Mouse (Mus musculus) thymus, adult 18-20 months (tissue): ENCODE data around the gene Tomm70a.
A peak's percentile ranks its signal among the peaks of the same experiment; 100 is the strongest.

Experiments used
- DNase-seq, 2 experiments: peaks; one replicate each; pipeline ENCODE4 v3.0.0; 2022; ENCODE audit warnings: mixed read lengths in 2 of 2

Tomm70a gene

DNA sequence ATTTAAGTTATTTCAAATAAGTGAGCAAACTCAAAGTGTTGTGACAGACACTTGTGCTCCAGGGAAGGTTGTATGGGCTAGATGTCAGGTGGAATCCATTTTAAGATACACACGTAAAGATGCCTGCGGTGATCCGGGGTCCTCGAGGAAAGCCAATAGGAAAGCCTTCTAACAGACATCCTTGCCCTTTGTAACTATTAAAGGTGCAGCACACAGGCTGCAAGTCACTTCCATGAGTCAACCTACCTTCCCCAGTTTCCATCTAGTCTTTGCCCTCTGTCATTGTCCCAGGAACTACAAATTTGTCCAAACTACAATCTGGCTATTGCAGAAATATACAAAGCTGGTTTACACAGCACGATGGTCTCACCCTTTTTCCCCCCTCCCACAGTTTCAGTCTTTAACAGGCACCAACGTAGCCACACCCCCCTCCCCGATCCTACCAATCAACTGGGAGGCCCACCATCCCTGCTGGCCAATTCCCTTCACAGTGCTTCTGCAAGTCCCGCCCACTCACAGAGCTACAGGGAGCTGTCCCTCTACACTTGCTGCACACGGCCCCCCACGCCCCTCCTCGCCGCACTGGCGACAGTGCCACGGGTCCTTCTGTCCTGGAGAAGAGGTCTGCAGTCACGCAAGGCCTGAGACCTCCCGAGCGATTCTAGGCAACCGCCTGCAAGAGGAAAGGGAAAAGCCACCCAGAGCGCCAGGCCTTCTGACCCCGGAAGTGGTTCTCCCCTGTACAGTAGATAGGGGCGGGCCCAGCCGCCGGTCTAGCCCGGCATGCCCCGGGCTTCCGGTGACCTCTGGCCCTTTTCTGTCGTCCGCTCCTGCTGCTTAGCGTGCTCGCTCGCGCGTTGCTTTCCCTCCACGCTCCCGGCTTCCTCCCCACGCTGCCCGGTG is at the start of gene Tomm70a:
Gene Tomm70a (plus strand): TSS at position 791 of the 903 bp plus-strand sequence.
- DNase-seq, result peak; percentile 87 to 89

DNA sequence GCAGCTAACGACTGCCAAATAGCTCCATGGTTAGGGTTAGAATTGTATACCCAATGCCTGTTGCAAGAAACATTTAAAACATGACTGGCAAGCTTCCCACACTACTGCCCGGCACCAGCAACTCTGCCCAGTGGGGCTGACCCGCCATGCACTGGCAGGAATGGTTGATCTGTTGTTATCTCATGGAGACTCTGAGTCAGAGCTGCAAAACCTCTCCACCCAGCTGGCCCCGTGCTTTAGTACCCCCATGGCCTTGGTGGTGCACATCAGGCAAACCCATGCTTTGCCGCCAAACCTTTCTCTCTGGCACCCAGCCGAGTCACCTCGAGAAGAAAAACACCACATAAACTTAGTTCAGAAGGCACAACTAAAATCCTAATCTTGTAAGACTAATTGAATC is 45.5 kb upstream of the Tomm70a start:
- no peak for DNase-seq

DNA sequence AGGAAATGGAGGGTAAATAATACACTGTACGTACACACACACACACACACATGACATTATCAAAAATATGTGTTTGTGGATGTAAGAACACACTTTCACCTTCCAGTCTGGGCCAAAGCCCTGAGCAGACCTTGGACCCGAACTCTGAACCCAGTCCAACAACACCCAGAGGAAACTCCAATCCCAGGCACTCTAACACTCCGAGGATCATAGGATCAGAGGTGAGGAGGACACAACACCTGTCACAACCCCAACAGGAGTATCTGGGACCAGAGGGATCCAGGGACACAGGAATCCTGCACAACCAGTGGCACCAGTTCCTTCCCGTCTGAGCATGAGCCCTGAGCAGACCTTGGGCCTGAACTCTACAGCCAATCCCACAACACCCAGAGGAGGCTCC is 41.9 kb upstream of the Tomm70a start:
- DNase-seq, result no peak

DNA sequence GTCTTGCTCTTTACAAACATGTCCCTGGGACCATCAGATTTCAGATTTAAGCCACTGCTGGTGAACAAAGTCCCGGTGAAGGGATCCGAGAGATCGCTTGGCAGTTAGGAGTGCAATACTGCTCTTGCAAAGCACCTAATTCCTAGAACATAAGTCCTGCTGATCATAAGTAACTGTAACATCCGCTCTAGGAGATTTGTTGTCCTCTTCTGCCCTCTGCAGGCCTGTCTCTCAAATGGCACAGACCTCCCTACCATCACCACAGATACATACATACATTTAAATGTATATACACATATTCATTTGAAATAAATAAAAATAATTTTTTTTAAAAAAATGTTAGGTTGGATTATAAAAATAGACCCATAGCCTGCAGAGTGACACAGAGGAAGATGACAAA is 29.0 kb upstream of the Tomm70a start:
- DNase-seq, result peak in 1 of 2 experiments; percentile 8

DNA sequence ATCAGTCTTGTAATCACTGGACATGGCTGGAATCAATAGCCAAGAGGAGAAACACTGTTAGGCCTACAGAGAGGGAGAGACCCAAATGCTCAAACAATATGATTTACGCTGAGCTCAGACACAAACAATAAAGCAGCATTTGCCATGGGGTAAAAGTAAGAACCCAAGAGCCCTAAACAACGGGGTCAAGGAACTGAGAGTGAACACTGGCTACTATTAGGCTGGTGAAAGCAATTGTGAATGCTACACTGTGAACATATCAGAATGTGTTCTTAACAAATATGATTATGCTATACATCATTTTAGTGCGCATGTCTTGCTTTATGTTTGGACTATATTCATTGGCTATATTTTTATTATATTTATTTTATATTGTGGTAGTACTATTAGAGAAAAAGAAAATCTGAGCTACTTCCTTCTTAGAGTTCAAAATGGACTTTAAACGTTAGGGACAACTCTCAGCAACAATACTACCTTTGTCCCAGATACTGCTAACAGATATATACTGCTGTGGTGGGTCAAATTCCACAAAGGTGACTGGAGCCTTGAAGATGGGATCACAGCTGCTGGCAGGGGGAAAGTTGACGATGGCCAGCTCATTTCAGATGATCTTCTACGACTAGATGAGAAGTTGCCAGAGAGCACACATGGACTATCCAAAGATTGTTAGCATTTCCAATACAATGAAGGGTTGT is 28.4 kb upstream of the Tomm70a start:
- no peak for DNase-seq

DNA sequence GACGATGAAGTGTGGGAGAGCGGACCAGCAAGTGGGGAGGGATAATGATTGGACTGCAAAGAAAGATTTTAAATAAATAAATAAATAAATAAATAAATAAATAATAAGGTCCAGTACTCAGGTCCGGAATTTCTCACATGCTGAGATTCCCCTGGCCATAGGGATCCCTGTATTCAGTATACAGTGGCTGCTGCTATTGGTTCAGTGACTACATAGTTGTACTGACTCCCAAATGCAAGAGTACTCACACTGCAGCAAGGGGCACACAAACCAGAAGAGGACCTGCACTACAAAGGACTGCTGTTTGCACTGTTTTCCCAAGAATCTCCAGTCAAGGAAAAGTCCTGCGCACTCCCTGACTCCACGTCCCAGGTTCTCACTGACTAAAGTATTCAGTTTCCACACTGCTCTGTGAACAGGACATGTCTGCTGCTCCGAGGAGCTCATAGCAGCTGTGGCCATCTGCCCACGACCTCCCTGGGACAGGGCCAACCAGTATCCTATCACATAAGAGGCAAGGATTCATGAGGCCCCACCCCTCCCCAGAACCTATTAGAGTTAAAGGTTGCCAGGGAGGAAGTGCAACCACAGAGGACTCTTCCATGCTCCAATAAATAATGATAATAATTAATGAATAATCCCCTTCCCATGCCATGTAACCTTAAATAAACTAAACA is 22.9 kb upstream of the Tomm70a start:
- DNase-seq, result no peak

DNA sequence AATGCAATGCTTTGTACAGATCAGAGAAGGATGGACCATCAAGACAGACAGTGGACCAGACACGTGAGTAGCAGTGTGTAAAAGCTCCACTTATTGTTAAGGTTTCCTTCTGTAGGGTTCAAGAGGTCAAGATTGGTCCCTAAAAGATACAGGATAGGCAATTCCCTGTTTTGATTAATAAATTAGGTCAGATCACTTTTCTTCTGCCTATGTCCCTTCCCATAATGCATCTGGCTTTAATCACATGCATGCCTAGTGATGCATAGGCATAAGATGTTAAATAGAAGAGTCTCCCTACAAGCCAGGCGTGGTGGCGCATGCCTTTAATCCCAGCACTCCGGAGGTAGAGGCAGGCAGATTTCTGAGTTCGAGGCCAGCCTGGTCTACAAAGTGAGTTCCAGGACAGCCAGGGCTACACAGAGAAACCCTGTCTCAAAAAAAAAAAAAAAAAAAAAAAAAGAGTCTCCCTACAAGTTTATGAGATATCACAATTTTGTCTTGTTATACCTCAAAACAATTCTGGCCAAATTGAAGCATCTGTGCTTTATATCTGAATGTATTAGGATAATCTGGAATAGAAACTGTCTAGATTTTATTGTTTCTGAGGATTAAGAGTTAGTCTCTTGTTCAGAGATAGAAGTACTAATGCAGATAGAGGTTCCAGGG is 21.8 kb upstream of the Tomm70a start:
- no peak for DNase-seq

DNA sequence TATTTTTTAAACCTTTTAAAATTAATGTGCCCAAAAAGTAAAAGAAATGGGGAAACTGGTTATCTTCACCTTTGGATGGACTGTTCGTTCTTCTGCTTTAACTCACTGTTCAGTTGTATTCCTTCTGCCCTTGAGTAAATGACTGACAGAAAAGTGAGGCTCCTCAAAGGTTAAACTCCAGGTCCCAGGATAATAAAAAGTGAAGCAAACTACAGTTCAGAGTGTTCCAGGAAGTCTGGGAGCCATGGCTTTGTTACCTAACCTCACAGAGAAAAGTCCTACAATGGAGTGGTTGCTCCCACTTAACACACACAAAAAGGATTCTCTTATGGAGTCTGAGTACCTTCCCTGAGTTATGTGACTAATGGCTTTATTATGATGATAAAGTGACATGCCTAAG is 20.3 kb upstream of the Tomm70a start:
- DNase-seq, result no peak

DNA sequence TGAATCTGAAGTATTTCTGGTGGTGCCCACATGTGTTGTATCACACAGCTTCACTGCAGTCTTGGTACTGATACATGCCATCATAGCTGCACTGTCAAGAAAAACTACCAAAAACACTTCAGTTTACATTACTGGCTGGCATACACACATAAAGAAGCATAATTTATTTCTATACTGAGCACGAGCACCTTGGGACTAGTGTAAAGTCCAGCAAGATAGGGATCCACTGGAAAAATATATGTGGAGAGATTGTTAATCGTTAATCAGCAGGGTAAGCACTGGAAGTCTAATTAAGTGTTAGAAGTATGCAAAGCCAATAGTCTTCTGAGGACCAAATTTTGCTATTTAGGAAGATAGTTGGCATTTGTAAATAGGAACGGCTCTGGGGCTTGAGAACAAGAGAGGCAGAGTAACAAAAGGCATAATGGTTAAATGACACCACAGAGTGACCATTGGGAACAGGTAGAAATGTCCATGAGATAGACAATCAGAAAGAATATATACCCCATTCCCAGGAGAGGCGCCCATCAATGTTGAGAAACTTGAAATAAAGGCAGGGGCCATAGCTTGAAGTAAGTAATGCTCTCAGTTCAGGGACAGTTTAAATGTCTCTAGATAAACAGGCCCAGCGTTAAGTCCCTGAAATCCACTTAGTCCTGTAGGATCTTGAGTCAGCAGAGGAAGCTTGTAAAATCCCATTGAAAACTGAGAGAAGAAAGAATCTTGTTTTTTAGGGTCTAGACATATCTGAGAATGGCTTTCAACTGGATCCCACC is 15.1 kb upstream of the Tomm70a start:
- DNase-seq, result no peak

DNA sequence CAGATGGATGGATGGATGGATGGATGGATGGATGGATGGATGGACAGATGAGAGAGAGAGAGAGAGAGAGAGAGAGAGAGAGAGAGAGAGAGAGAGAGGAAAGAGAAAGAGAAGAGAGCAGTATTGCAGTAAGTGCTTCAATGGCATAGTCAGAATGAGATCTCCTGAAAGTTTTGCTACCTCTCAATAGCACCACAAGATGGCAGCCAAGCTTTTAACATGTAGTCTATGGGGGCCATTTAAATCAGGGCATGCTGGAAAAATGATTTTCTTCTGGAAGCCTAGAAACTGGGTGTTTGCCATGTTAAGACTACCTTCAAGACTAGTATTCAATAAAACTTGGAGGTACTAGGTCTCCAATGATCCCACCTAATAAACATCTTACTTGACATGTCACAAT is 5.4 kb upstream of the Tomm70a start:
- no peak for DNase-seq

DNA sequence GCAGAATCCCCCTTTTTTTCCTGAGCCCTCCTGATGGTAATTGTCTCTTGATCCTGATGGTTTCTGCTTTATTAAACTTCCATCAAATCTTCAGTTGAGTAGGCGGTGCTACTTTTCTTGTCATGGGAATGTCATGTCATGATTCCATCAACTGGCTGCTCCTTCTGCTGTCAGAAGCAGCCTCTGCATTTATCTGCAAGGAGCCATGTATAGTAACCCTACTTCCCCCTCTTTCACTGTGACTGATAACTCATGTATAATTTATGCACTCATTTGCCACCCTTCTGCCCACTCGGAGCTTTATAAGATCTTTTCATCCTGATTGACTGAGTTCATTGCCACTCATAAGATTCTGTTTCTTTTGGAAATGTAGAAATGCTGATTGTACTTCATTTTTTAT is 3.9 kb upstream of the Tomm70a start:
- DNase-seq, result no peak

DNA sequence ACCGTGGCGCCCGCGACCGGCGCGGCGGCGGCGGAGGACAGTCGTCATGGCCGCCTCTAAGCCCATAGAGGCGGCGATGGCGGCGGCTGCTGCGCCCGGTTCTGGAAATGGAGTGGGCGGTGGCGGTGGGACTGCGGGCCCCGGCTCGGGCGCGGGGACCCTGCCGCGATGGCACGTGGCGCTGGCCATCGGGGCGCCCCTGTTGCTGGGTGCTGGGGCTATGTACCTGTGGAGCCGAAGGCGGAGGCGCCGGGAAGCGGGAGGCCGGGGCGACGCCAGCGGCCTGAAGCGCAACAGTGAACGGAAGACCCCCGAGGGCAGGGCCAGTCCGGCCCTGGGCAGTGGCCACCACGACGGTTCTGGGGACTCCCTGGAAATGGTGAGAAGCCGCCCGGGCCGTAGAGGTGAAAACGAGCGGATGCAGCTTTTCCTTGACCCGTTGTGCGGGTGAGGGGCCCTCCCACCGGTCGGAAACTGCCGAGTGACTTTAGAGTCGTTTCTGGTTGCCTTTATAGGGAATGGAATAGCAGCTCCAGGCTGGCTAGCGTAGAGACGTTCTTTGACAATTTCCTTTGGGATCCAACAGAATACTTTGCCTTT is 413 bp downstream of the Tomm70a start:
- no peak for DNase-seq

DNA sequence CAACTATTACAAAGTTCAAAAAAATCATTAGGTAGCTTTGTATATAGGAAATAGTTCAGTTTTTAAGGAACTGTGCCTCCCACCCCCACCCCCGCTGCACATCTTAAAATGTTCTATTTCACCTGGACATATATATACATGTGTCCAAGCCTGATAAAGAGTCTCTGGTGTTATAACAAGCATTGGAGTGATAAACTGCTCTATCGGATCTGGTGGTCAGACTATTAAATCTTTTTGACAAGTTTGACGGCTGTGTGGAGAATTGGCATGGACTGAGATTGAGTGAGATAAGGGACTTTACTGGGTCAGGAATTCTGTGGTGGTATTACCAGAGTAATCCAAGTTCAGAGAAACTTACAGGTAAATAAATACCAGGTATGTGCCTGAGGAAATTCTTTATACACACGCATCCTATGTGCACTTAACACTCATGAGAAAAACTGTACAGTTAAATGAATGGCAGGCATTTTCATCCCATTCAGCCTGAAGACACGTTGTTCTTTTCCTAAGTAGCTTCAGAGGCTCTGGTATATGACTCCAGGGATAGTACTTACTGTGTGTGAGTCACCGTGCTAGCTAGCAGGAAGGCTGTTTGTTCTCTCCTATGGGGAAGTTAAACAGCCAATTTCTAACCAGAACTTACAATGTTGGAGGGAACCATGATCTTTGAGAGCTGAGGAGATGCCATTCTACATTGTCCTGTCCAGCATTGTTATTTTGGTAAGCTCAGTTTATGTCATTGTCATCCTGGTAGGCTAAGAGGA is 1.4 kb downstream of the Tomm70a start:
- no peak for DNase-seq

DNA sequence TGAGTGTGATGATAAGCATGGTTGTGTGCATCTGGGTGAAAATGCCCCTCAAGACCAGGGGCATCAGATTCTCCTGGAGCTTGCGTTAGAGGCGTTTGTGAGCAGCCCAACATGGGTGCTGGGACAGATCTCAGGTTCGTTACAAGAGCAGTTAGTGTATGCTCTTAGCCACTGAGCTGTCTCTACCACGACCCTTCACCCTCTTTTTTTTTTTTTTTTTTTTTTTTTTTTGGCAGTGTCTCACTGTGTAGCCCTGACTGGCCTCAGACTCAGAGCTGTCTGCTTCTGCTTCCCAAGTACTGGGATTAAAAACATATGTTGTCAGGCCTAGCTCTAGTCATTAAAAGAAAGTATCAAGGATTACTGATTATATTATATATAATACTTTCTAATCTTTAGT is 4.8 kb downstream of the Tomm70a start:
- DNase-seq, result no peak

DNA sequence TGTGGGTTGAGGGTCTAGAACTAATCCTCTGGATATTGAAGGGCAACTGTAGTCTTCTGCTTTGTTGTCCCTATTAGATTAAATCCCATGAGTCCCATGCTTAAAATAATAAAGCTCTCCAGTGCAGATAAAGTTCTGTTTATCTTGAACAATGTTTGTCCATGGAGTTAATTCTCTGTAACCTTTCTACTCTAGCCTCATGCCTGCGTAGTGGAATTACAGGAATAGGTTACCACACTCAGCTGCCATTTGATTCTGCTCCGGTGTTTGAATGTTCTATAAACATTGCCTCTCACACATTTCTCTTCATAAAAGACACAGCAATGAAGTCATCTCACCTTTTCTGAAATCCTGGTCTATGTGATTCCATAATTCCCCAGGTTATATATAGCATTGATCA is 6.3 kb downstream of the Tomm70a start:
- DNase-seq, result no peak

DNA sequence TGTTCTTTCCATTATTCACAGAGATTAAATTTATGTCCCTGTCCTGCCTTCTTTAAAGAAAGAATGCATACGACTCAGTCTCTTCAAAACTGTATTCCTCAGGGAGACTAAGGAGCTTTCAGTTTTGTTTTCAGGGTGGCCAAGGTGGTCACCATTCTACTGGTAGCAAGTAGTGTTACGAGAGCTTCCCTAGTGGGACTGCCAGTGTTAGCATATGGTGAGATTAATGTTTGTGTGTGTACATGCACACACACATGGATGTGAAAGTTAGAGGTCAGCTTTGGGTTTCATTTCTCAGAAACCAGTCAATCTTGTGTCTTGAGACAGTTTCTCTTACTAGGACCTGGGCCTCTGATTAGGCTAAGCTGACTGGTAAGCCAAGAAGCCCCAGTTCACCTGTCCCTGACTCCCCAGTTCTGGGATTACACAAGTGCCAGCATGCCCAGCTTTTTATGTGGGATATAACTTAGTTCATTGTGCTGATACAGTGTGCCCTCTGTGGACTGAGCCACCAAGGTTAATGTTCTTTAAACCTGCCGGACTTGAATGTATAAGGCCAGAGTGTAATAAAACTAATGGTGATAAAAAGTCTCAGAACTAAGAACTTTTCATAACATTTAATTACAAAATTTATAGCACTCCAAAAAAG is 9.4 kb downstream of the Tomm70a start:
- DNase-seq, result no peak

DNA sequence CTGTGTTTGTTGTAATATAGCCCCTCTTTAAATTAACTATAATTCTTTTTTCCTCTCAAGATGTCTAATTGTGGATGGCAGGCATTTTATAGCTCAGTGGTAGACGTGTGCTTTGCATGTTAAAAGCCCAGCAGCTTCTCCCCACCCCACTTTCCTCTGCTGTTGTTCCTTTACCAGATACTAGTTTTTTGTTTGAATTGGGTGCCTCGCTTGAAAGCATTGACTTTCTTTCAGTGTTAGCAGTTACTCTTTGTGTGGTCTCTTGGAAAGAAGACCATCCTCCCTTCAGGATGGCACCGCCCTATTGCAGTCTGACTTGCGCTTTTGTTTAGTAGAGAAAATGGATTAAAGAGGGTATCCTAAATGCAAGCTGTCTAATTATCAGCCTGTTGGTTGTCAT is 10.0 kb downstream of the Tomm70a start:
- no peak for DNase-seq

DNA sequence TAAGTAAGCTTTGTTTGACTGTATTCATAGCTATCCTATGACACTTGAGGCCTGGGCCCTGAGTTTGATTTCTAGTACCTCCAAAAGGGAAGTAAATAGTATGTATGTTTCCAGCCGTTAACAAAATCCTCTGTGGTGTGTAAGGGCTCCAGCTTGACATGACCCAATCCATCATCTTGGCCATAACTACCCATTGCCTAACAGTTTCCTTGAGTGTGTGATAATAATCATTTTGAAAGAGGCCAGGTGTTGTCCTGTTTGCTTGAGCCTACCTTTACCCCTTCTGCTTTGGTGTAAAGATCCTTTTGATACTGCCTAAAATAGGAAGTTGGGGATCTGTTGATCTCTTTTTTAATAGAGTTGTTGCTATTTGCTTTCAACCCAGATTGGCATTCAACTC is 10.8 kb downstream of the Tomm70a start:
- no peak for DNase-seq

DNA sequence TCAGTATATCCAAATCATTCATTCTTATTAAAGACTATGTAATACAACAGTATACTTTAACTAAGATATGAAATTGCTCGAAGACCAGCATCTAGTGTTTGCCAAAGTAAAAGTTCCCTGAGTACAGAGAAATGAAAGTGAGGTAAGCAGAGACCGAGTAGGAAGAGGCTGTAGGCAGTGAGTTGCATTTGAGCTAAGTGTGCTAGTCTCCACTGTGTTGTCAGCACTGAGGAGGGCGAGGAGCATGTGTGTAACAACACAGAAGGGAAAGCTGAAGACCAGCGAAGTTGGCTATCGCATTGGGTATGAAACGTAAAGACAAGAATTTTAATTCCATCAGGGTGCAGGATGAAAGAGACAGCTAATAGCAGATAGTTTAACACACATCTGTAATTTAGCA is 12.1 kb downstream of the Tomm70a start:
- no peak for DNase-seq

DNA sequence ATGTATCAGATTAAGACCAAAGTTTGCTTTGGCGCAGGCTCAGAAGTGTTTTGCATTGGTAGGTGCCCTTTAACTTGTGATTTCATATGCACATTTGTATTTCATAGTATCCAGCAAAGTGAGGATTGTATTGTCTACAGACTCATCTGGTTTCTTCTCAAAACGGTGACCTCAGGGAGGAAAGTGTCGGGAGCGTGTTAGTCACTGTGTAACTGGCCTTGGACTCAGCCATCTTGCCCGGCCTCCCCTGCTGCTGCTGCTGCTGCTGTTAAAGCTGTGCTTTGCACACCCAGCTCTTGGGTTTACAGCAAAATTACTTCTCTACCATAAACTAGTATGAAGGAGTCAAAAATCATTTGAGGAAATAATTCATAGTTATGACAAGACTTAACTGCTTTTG is 23.2 kb downstream of the Tomm70a start:
- DNase-seq, result no peak

DNA sequence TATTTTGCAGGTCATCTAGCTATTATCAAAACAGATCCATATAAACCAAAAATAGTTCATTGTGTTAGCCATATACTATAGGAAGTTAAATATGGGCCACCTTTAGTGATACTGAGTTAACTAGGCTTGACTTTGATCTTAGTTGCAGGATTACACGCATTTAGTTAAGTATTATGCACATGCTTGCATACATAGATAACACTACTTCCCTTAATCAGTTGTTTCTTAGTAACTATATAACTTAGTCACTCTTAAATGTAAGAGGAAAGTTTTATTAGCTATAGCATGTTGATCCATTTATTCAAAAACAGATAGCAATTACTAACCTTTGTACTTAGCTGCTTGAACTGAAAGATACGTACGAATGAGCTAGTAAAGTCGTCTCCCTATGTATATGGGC is 29.9 kb downstream of the Tomm70a start:
- no peak for DNase-seq
